In the genomic region with DNA sequence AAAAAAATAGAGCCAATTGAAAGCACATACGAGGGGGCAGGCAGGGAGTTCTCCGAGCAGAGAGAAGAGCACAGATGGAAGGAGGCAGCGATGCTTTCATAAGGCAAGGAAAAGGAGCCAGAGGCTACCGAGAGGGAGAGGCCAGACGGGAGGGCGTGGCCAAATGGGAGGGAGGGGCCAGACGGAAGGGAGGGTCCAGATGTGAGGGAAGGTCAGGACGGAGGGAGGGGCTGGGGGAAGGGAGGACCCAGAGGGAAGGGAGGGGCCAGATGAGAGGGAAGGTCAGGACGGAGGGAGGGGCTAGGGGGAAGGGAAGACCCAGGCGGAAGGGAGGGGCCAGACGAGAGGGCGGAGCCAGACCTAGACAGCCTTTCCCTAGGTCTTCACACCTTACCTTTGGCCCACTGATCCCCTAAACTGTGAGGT, we compare ENCODE assay signal across 9 mouse cellular contexts. TPM values are rescaled to one million over a fixed set of nuclear protein-coding genes. Genes with fewer than 3 reads are reported as not detected.
A peak's percentile ranks its signal among the peaks of the same experiment; 100 is the strongest.
DNase-seq lines count a peak whose midpoint lies in the region; ATAC-seq and TF ChIP-seq lines count a peak whose summit lies in the region.
"Had no signal": no experiment of that assay in that cellular context is flagged by ENCODE, and none has a peak within 500 bp of the region (broad histone marks: within the 10 kb centered on the region; RNA-seq: fewer than 3 reads in every experiment).

No protein-coding gene starts in this region.

- H3K4me3 ChIP-seq in forebrain, embryonic 11.5 days (ENCODE audit: low read depth, low read length) = no peak overlapping the region
- no peak overlapping the region for H3K4me3 ChIP-seq in forebrain, embryonic 15.5 days
- H3K4me3 ChIP-seq in embryonic facial prominence, embryonic 15.5 days (replicated peaks) = no peak overlapping the region
- H3K4me3 ChIP-seq in hindbrain, postnatal 0 days (ENCODE audit: low read length) = no peak overlapping the region
- no peak overlapping the region for H3K4me3 ChIP-seq in lung, embryonic 14.5 days (ENCODE audit: low read depth, low read length)
- H3K4me3 ChIP-seq: neural tube, embryonic 13.5 days had no signal

- no peak overlapping the region for H3K4me2 ChIP-seq in forebrain, embryonic 11.5 days (ENCODE audit: low read depth, low read length, severe bottlenecking)
- no peak overlapping the region for H3K4me2 ChIP-seq in forebrain, embryonic 15.5 days (replicated peaks)
- H3K4me2 ChIP-seq in embryonic facial prominence, embryonic 15.5 days (replicated peaks) = peak overlapping the region; percentile 22; the same call in 1 of the 2 replicates
- H3K4me2 ChIP-seq in hindbrain, postnatal 0 days (ENCODE audit: low read depth, low read length) = no peak overlapping the region
- H3K4me2 ChIP-seq in lung, embryonic 14.5 days = 0 out of 2 replicates have a peak overlapping the region, but pooled peaks have one; percentile 10
- H3K4me2 ChIP-seq: neural tube, embryonic 13.5 days had no signal

- no peaks in the 10 kb centered on the region for H3K27me3 ChIP-seq in forebrain, embryonic 11.5 days (ENCODE audit: control insufficient read depth, insufficient read depth, low read length)
- H3K27me3 ChIP-seq in forebrain, embryonic 15.5 days = no peaks in the 10 kb centered on the region
- no peaks in the 10 kb centered on the region for H3K27me3 ChIP-seq in embryonic facial prominence, embryonic 15.5 days
- no peaks in the 10 kb centered on the region for H3K27me3 ChIP-seq in hindbrain, postnatal 0 days (ENCODE audit: insufficient read depth, low read length)
- no peaks in the 10 kb centered on the region for H3K27me3 ChIP-seq in lung, embryonic 14.5 days (ENCODE audit: insufficient read depth, low read length)
- H3K27me3 ChIP-seq: neural tube, embryonic 13.5 days had no signal

- H3K9ac ChIP-seq in forebrain, embryonic 11.5 days (ENCODE audit: low read length) = no peak overlapping the region
- no peak overlapping the region for H3K9ac ChIP-seq in forebrain, embryonic 15.5 days (replicated peaks)
- no peak overlapping the region for H3K9ac ChIP-seq in embryonic facial prominence, embryonic 15.5 days
- no peak overlapping the region for H3K9ac ChIP-seq in hindbrain, postnatal 0 days (replicated peaks; ENCODE audit: low read length)
- H3K9ac ChIP-seq in lung, embryonic 14.5 days = no peak overlapping the region
- H3K9ac ChIP-seq: neural tube, embryonic 13.5 days had no signal

- H3K36me3 ChIP-seq in forebrain, embryonic 11.5 days (ENCODE audit: control insufficient read depth, insufficient read depth, low read length) = no peaks in the 10 kb centered on the region
- no peaks in the 10 kb centered on the region for H3K36me3 ChIP-seq in forebrain, embryonic 15.5 days
- H3K36me3 ChIP-seq in embryonic facial prominence, embryonic 15.5 days = no peaks in the 10 kb centered on the region
- H3K36me3 ChIP-seq in hindbrain, postnatal 0 days (ENCODE audit: insufficient read depth, low read length) = no peaks in the 10 kb centered on the region
- no peaks in the 10 kb centered on the region for H3K36me3 ChIP-seq in lung, embryonic 14.5 days (ENCODE audit: insufficient read depth)
- H3K36me3 ChIP-seq: neural tube, embryonic 13.5 days had no signal

- no peaks in the 10 kb centered on the region for H3K9me3 ChIP-seq in forebrain, embryonic 11.5 days (ENCODE audit: control insufficient read depth, low read length)
- no peaks in the 10 kb centered on the region for H3K9me3 ChIP-seq in forebrain, embryonic 15.5 days
- no peaks in the 10 kb centered on the region for H3K9me3 ChIP-seq in embryonic facial prominence, embryonic 15.5 days (replicated peaks)
- no peaks in the 10 kb centered on the region for H3K9me3 ChIP-seq in hindbrain, postnatal 0 days (ENCODE audit: low read length)
- no peaks in the 10 kb centered on the region for H3K9me3 ChIP-seq in lung, embryonic 14.5 days (ENCODE audit: low read depth, low read length)
- H3K9me3 ChIP-seq: neural tube, embryonic 13.5 days had no signal

- no peak for TF ChIP-seq CTCF in hindbrain, postnatal 0 days (IDR thresholded peaks at IDR 0.05; ENCODE audit: low read depth)
- TF ChIP-seq CTCF in lung, embryonic 14.5 days (IDR thresholded peaks at IDR 0.05; ENCODE audit: low read depth) = no peak

- no peaks in the 10 kb centered on the region for H3K4me1 ChIP-seq in forebrain, embryonic 11.5 days (replicated peaks; ENCODE audit: control insufficient read depth, insufficient read depth, low read length)
- H3K4me1 ChIP-seq in forebrain, embryonic 15.5 days = peaks cover 12% of the 10 kb centered on the region
- H3K4me1 ChIP-seq in embryonic facial prominence, embryonic 15.5 days = 0 out of 2 replicates have a peak, but pooled peaks cover 4% of the 10 kb centered on the region
- no peaks in the 10 kb centered on the region for H3K4me1 ChIP-seq in hindbrain, postnatal 0 days (ENCODE audit: insufficient read depth, low read length)
- no peaks in the 10 kb centered on the region for H3K4me1 ChIP-seq in lung, embryonic 14.5 days (ENCODE audit: insufficient read depth)

- peak; percentile 85 for DNase-seq in forebrain, embryonic 11.5 days (ENCODE audit: low spot score)
- DNase-seq in MN1 (ENCODE audit: low spot score) = peak; percentile 33
- peak; percentile 28 for DNase-seq in hindbrain, postnatal 0 days (ENCODE audit: low spot score)
- peak; percentile 64 for DNase-seq in lung, embryonic 14.5 days
- DNase-seq in spleen, adult 12 weeks (ENCODE audit: low spot score) = peak; percentile 80

- no peak overlapping the region for H3K27ac ChIP-seq in forebrain, embryonic 11.5 days (ENCODE audit: low read depth, low read length)
- H3K27ac ChIP-seq in forebrain, embryonic 15.5 days (replicated peaks) = no peak overlapping the region
- no peak overlapping the region for H3K27ac ChIP-seq in embryonic facial prominence, embryonic 15.5 days (replicated peaks)
- H3K27ac ChIP-seq in hindbrain, postnatal 0 days = no peak overlapping the region
- H3K27ac ChIP-seq in lung, embryonic 14.5 days (ENCODE audit: low read depth) = no peak overlapping the region
- H3K27ac ChIP-seq: neural tube, embryonic 13.5 days had no signal

- 5% methylated on average over 12 of the region's 12 CpGs for WGBS in forebrain, embryonic 11.5 days
- 2% methylated on average over 11 of the region's 12 CpGs for WGBS in forebrain, embryonic 15.5 days
- 2% methylated on average over 12 of the region's 12 CpGs for WGBS in embryonic facial prominence, embryonic 15.5 days
- 2% methylated on average over 12 of the region's 12 CpGs for WGBS in hindbrain, postnatal 0 days
- WGBS in lung, embryonic 14.5 days = 7% methylated on average over 12 of the region's 12 CpGs

- no peak for ATAC-seq in forebrain, embryonic 11.5 days (replicated peaks; ENCODE audit: low FRiP score)
- ATAC-seq in forebrain, embryonic 15.5 days (replicated peaks) = no peak
- peak; percentile 7; the same call in 1 of the 2 replicates for ATAC-seq in embryonic facial prominence, embryonic 15.5 days (ENCODE audit: insufficient number of reproducible peaks, low FRiP score, low TSS enrichment, low read depth)
- ATAC-seq in hindbrain, postnatal 0 days = peak; percentile 43; the same call in 1 of the 2 replicates
- ATAC-seq in lung, embryonic 14.5 days (ENCODE audit: insufficient read depth) = no peak
- no peak for ATAC-seq in activated CD4-positive, CD25-positive, alpha-beta regulatory T cell, adult 4 months

RNA-seq across cellular contexts. Expression of a gene that starts 18.3 kb away (rescaled TPM):
- polyA plus RNA-seq in forebrain, embryonic 11.5 days (2014; fragmentation: Nextera tagmentation; extraction: Ambion mirVana) = 98.0 and 102 TPM in 2 replicates
- polyA plus RNA-seq in forebrain, embryonic 15.5 days (2015; fragmentation: Nextera tagmentation; extraction: Ambion mirVana) = 76.2 and 88.8 TPM in 2 replicates
- 54.0 and 56.2 TPM in 2 replicates for polyA plus RNA-seq in embryonic facial prominence, embryonic 15.5 days (2015; fragmentation: Nextera tagmentation; extraction: Ambion mirVana)
- 188 and 206 TPM in 2 replicates for total RNA-seq in hindbrain, postnatal 0 days (2014; rRNA removed)
- 44.8 and 55.9 TPM in 2 replicates for polyA plus RNA-seq in hindbrain, postnatal 0 days (2015; fragmentation: Nextera tagmentation; extraction: Ambion mirVana)
- polyA plus RNA-seq in lung, embryonic 14.5 days (2014; fragmentation: Nextera tagmentation; extraction: Ambion mirVana) = 69.0 and 76.8 TPM in 2 replicates
- polyA plus RNA-seq in activated CD4-positive, CD25-positive, alpha-beta regulatory T cell, adult 4 months (2017; shearing (Covaris generic)) = 10 to 100 TPM; 32.0 to 32.6 TPM

RNA-seq across cellular contexts. Expression of a gene that starts 37.3 kb away (rescaled TPM):
- 5.7 and 7.3 TPM in 2 replicates for polyA plus RNA-seq in forebrain, embryonic 11.5 days (2014; fragmentation: Nextera tagmentation; extraction: Ambion mirVana)
- polyA plus RNA-seq in forebrain, embryonic 15.5 days (2015; fragmentation: Nextera tagmentation; extraction: Ambion mirVana) = 16.4 and 17.0 TPM in 2 replicates
- 9.4 and 10.0 TPM in 2 replicates for polyA plus RNA-seq in embryonic facial prominence, embryonic 15.5 days (2015; fragmentation: Nextera tagmentation; extraction: Ambion mirVana)
- total RNA-seq in hindbrain, postnatal 0 days (2014; rRNA removed) = 39.2 and 50.5 TPM in 2 replicates
- polyA plus RNA-seq in hindbrain, postnatal 0 days (2015; fragmentation: Nextera tagmentation; extraction: Ambion mirVana) = 28.2 and 28.3 TPM in 2 replicates
- 2.5 and 3.9 TPM in 2 replicates for polyA plus RNA-seq in lung, embryonic 14.5 days (2014; fragmentation: Nextera tagmentation; extraction: Ambion mirVana)
- polyA plus RNA-seq in activated CD4-positive, CD25-positive, alpha-beta regulatory T cell, adult 4 months (2017; shearing (Covaris generic)) = not detected

RNA-seq across cellular contexts. Expression of a gene that starts 47.9 kb away (rescaled TPM):
- 1.5 and 1.8 TPM in 2 replicates for polyA plus RNA-seq in forebrain, embryonic 11.5 days (2014; fragmentation: Nextera tagmentation; extraction: Ambion mirVana)
- polyA plus RNA-seq in forebrain, embryonic 15.5 days (2015; fragmentation: Nextera tagmentation; extraction: Ambion mirVana) = 0.46 and 0.54 TPM in 2 replicates
- 3.9 and 6.0 TPM in 2 replicates for polyA plus RNA-seq in embryonic facial prominence, embryonic 15.5 days (2015; fragmentation: Nextera tagmentation; extraction: Ambion mirVana)
- total RNA-seq in hindbrain, postnatal 0 days (2014; rRNA removed) = 0.83 and 1.3 TPM in 2 replicates
- polyA plus RNA-seq in hindbrain, postnatal 0 days (2015; fragmentation: Nextera tagmentation; extraction: Ambion mirVana) = 0.21 and 0.39 TPM in 2 replicates
- polyA plus RNA-seq in lung, embryonic 14.5 days (2014; fragmentation: Nextera tagmentation; extraction: Ambion mirVana) = 4.5 and 4.9 TPM in 2 replicates
- 10 to 100 TPM; 23.6 to 27.1 TPM for polyA plus RNA-seq in activated CD4-positive, CD25-positive, alpha-beta regulatory T cell, adult 4 months (2017; shearing (Covaris generic))

Comparison
In these comparisons a context has a peak if more than half of its experiments do, and no peak if none do; other contexts are left out.
1. ATAC-seq: peak in embryonic facial prominence, embryonic 15.5 days (single experiment) and hindbrain, postnatal 0 days (single experiment); none in forebrain, embryonic 11.5 days (single experiment), forebrain, embryonic 15.5 days (single experiment), lung, embryonic 14.5 days (single experiment) and activated CD4-positive, CD25-positive, alpha-beta regulatory T cell, adult 4 months (single experiment).
2. DNase-seq: peak in every context shown above with its lines; median percentile 85 in forebrain, embryonic 11.5 days; 80 in spleen, adult 12 weeks; 64 in lung, embryonic 14.5 days; 33 in MN1; 28 in hindbrain, postnatal 0 days.
3. H3K4me2 ChIP-seq: peak in embryonic facial prominence, embryonic 15.5 days (single experiment) and lung, embryonic 14.5 days (single experiment); none in forebrain, embryonic 11.5 days (single experiment), forebrain, embryonic 15.5 days (single experiment) and hindbrain, postnatal 0 days (single experiment).